Mouse (Mus musculus) forebrain, embryonic 11.5 days (tissue): ENCODE results near the gene Hist1h2ag. TPM values are rescaled to one million over a fixed set of nuclear protein-coding genes. Genes with fewer than 3 reads are reported as not detected.

ENCODE experiments used
- ATAC-seq: fragments of 200-750 bp; cut with Nextera tagmentation; replicated peaks from 2 replicates; pipeline ENCODE4 v1.8.0; 2017; ENCODE audit warnings: moderate TSS enrichment; ENCODE audit not compliant: low FRiP score
- DNase-seq: peaks from one replicate; pipeline ENCODE4 v3.0.0-alpha.2; 2017; ENCODE audit warnings: low spot score
- H3K27ac ChIP-seq: fragments of 300-500 bp; sonication (generic); 2 replicates; pipeline ENCODE4 v1.5.1; 2014; ENCODE audit warnings: low read depth, low read length
- H3K27me3 ChIP-seq: fragments of 300-500 bp; sonication (generic); 2 replicates; pipeline ENCODE4 v1.6.1; 2014; ENCODE audit warnings: mild to moderate bottlenecking, low read length, mixed read lengths; ENCODE audit not compliant: control insufficient read depth, insufficient read depth
- H3K36me3 ChIP-seq: fragments of 300-500 bp; sonication (generic); 2 replicates; pipeline ENCODE4 v1.6.1; 2014; ENCODE audit warnings: mild to moderate bottlenecking, low read length, moderate library complexity, mixed read lengths; ENCODE audit not compliant: control insufficient read depth, insufficient read depth
- H3K4me1 ChIP-seq: fragments of 300-500 bp; sonication (generic); replicated peaks from 2 replicates; pipeline ENCODE4 v1.6.1; 2014; ENCODE audit warnings: low read length, mixed read lengths; ENCODE audit not compliant: control insufficient read depth, insufficient read depth
- H3K4me2 ChIP-seq: fragments of 300-500 bp; sonication (generic); 2 replicates; pipeline ENCODE4 v1.6.1; 2014; ENCODE audit warnings: low read depth, mild to moderate bottlenecking, low read length, moderate library complexity, mixed read lengths; ENCODE audit not compliant: severe bottlenecking
- H3K4me3 ChIP-seq: fragments of 300-500 bp; sonication (generic); 2 replicates; pipeline ENCODE4 v1.5.1; 2014; ENCODE audit warnings: low read depth, low read length
- H3K9ac ChIP-seq: fragments of 300-500 bp; sonication (generic); 2 replicates; pipeline ENCODE4 v1.6.1; 2014; ENCODE audit warnings: low read length
- H3K9me3 ChIP-seq: fragments of 300-500 bp; sonication (generic); 2 replicates; pipeline ENCODE4 v1.6.1; 2016; ENCODE audit warnings: low read length, mixed read lengths; ENCODE audit not compliant: control insufficient read depth
- WGBS: fragments of 180-500 bp; shearing (Covaris S2); extraction: QIAGEN DNeasy Blood & Tissue Kit; methylation state at CpG from one replicate; pipeline ENCODE4 v1.1.7; 2014; 5-methylcytosine and 5-hydroxymethylcytosine counted together
- polyA plus RNA-seq: library from polyadenylated mRNA; unstranded; fragments of >200 nt; fragmentation: Nextera tagmentation; extraction: Ambion mirVana; gene quantifications from 2 replicates; pipeline ENCODE4 v1.2.1, GENCODE M21; 2014

Hist1h2ag gene
- polyA plus RNA-seq, 1 experiment from 2014 or later, result 67.2 TPM

DNA sequence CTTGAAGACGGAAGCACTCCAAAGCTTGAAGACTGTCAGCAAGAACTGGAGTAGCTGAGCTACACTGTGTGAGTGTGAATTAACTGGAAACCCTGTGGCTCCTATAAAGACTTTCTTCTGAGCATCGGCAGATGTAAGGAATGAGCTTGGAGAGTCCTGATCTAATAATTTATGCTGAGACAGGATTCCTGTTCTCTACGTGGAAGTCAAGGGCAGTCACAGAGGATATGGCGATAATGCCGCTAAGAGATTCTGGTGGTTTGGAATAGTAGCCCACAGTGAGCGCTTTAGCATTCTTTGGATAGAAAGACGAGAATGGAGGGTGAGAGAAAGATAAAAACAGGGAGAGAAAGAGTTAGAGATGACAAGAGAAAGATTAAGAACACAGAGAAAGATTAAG lies 34.9 kb downstream of the Hist1h2ag start:
- no peak for DNase-seq
- WGBS, result 48% methylated on average over 7 of the region's 7 CpGs

DNA sequence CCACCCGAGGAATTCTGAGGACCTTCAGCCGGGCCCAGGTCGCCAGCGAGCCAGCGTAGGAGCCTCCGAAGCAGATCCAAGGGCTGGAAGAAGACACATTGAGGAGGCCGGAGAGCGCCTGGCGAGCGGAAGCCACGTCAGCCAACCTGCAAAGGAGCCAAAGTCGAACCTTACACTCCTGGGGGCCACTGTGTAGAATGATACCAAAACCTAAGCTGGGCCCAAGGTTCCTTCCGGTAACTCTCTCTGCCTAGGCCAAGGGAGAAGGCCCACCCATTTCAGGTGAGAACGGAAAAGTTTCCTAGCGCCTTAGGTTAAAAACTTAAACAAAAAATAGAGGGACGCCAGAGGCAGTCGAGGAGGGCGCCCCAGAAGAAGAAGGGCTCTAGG lies 35.6 kb downstream of the Hist1h2ag start:
- peaks cover 94% of the 10 kb centered on the region for H3K27me3 ChIP-seq
- peak overlapping the region; percentile 47 for H3K4me3 ChIP-seq
- no peaks in the 10 kb centered on the region for H3K36me3 ChIP-seq
- no peak overlapping the region for H3K9ac ChIP-seq
- peaks cover 12% of the 10 kb centered on the region; the same call in 1 of the 2 replicates for H3K4me1 ChIP-seq
- DNase-seq (no peak), ATAC-seq (no peak)
- no peak overlapping the region for H3K27ac ChIP-seq
- H3K4me2 ChIP-seq, result peak overlapping the region; percentile 82
- 2% methylated on average over 18 of the region's 18 CpGs for WGBS
- no peaks in the 10 kb centered on the region for H3K9me3 ChIP-seq

More for the DNA sequence above, 34.9 kb downstream of the Hist1h2ag start:
- Histone ChIP-seq H3K9me3 (no peaks in the 10 kb centered on the region), H3K27me3 (peaks cover 90% of the 10 kb centered on the region), H3K4me1 (peaks cover 12% of the 10 kb centered on the region; the same call in 1 of the 2 replicates), H3K4me2 (no peak overlapping the region), H3K36me3 (no peaks in the 10 kb centered on the region), H3K9ac (no peak overlapping the region), H3K27ac (no peak overlapping the region), H3K4me3 (no peak overlapping the region)
- no peak for ATAC-seq

DNA sequence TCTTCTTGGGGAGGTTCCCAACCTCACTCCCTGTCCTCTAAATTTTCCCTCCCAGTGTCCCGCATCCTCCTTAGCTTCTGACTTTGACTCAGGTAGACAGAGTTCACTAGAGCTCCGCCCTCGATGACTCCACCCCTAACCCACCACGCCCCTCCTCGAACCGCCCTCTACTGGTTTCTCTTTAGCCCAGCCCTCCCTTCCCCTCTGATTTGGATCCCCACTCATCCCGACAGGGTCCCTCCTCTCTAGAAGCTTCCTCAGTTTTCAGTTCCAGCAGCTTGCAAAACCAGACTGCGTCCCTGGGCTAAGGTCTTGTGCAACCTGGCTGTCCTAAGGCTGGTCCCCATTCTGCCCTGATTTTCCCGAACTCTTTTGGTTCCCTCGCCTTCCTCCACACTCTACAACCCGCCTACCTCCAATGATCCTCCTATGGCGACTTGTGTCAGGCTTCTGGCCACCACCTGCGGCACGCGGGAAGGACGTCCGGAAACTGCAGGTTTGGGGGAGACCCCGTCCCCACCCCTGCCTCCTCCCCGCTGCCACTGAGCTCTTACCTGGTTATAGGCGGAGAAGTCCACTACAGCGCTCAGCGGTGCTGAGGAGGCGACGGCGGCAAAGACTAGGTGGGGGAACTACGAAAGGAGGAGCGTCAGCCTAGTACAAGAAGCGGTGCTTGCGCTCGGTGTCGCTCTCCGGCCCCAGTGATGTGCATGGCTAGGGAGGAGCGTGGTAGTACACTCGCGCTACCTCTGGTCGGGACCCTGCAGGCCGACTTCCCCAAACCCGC lies 36.2 kb downstream of the Hist1h2ag start:
- Histone ChIP-seq H3K9me3 (no peaks in the 10 kb centered on the region), H3K4me2 (peak overlapping the region; percentile 82), H3K36me3 (no peaks in the 10 kb centered on the region), H3K9ac (no peak overlapping the region; the same call in 1 of the 2 replicates), H3K4me1 (peaks cover 12% of the 10 kb centered on the region; the same call in 1 of the 2 replicates), H3K4me3 (peak overlapping the region; percentile 47), H3K27ac (no peak overlapping the region), H3K27me3 (peaks cover 96% of the 10 kb centered on the region)
- peak; percentile 89 for ATAC-seq
- under 1% methylated on average over 38 of the region's 38 CpGs for WGBS
- DNase-seq, result peak; percentile 75

DNA sequence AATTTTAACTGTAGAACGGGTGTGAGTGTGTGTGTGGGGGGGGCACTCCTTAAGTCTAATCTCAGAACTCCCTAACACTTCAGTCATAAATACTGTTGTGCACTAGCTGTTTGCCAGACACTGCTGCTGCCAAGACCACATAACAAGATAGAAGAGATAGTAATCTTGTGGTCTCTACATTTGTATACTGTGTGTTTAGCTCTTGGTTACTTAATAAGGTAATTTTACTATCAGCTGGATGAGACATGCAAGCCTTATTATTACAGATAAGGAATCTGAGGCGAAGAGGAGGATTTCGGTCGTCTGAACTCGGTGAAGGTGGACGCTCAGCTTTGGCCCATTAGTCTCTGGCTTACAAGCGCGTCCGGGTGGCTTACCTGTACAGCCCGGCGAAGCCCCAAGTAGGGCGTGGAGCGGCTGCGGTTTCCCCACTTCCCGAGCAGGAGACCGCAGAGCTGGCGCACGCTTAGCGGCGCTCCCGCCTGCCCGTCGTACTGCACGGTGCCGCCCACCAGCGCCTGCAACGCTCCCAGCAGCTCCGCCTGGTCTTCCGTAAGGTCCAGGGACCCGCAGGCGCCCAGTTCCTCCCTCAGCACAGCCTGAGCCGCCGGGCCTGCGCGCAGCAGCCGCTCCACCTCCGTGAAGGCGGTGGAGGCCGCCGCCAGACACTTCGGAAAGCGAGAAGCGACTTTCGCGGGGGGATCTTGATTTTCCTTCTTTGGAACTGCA lies 37.0 kb downstream of the Hist1h2ag start:
- H3K4me3 ChIP-seq, result peak overlapping the region; percentile 47
- peak overlapping the region; percentile 43 for H3K9ac ChIP-seq
- DNase-seq (peak; percentile 77), ATAC-seq (peak; percentile 79)
- H3K4me2 ChIP-seq, result peak overlapping the region; percentile 82
- H3K36me3 ChIP-seq, result no peaks in the 10 kb centered on the region
- WGBS, result 1% methylated on average over 44 of the region's 45 CpGs
- H3K27me3 ChIP-seq, result peaks cover 99% of the 10 kb centered on the region
- no peaks in the 10 kb centered on the region for H3K9me3 ChIP-seq
- H3K4me1 ChIP-seq, result peaks cover 12% of the 10 kb centered on the region; the same call in 1 of the 2 replicates
- no peak overlapping the region for H3K27ac ChIP-seq

DNA sequence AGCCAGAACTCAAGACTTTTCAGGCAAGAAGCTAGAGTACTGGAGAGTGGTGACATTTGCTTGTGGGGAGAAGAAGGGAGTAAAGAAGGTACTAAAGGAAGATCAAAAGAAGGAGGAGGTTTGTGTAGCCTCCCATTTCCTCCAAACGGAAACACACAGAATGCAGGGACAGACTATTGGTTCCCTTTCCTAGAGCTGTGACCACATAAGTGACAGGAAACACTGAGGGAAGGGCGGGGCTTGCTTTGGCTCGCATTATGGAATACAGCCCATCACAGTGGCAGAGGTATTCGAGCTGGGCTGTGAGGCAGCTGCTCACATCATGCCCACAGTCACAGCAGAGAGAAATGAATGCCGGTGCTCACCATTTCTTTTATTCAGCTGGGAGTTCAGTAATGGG lies 40.9 kb downstream of the Hist1h2ag start:
- Histone ChIP-seq H3K4me3 (no peak overlapping the region), H3K27me3 (peaks cover 97% of the 10 kb centered on the region), H3K4me2 (no peak overlapping the region), H3K9ac (no peak overlapping the region), H3K27ac (no peak overlapping the region), H3K36me3 (no peaks in the 10 kb centered on the region), H3K9me3 (no peaks in the 10 kb centered on the region), H3K4me1 (peaks cover 10% of the 10 kb centered on the region; the same call in 1 of the 2 replicates)
- ATAC-seq (no peak), DNase-seq (no peak)
- 33% methylated on average over 5 of the region's 5 CpGs for WGBS

DNA sequence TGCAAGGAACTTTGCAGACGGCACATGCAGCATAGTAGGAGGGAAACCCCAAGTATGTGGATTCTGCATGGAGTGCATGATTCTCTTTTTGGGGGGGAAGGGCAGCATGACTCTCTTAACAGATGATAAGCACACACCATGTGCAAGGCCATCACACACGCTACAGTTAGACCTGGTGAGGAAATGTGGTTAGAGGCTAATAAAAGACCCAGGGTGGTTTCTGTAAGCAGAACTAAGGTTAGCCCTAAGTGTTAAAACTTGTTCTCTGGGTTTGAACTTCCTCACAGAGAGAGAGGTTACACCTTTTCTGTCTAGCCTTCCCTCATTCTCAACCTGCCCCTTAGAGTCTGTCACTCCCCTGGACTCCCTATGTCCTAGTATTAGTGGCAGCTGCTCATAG lies 41.4 kb downstream of the Hist1h2ag start:
- WGBS, result 73% methylated on average over 2 of the region's 2 CpGs
- peaks cover 5% of the 10 kb centered on the region; the same call in 1 of the 2 replicates for H3K4me1 ChIP-seq
- no peaks in the 10 kb centered on the region for H3K36me3 ChIP-seq
- no peak overlapping the region for H3K4me2 ChIP-seq
- H3K9ac ChIP-seq, result no peak overlapping the region
- ATAC-seq (no peak), DNase-seq (no peak)
- no peaks in the 10 kb centered on the region for H3K9me3 ChIP-seq
- no peak overlapping the region for H3K27ac ChIP-seq
- peaks cover 96% of the 10 kb centered on the region for H3K27me3 ChIP-seq
- no peak overlapping the region for H3K4me3 ChIP-seq

GRCm38 (mm10) chr13:21999147-21999546 lies 43.6 kb downstream of the Hist1h2ag start:
- DNase-seq (no peak), ATAC-seq (no peak)
- WGBS, result 32% methylated on average over 4 of the region's 4 CpGs
- no peak overlapping the region for H3K4me3 ChIP-seq
- H3K4me1 ChIP-seq, result no peaks in the 10 kb centered on the region; the same call in 1 of the 2 replicates
- H3K9ac ChIP-seq, result no peak overlapping the region
- H3K36me3 ChIP-seq, result no peaks in the 10 kb centered on the region
- H3K4me2 ChIP-seq, result no peak overlapping the region
- no peaks in the 10 kb centered on the region for H3K9me3 ChIP-seq
- no peak overlapping the region for H3K27ac ChIP-seq
- H3K27me3 ChIP-seq, result peaks cover 79% of the 10 kb centered on the region

GRCm38 (mm10) chr13:21998412-21998811 lies 44.3 kb downstream of the Hist1h2ag start:
- Histone ChIP-seq H3K27ac (no peak overlapping the region), H3K36me3 (no peaks in the 10 kb centered on the region), H3K27me3 (peaks cover 71% of the 10 kb centered on the region), H3K4me2 (no peak overlapping the region), H3K4me3 (no peak overlapping the region), H3K9ac (no peak overlapping the region), H3K4me1 (no peaks in the 10 kb centered on the region; the same call in 1 of the 2 replicates), H3K9me3 (no peaks in the 10 kb centered on the region)
- WGBS, result 23% methylated on average over 3 of the region's 3 CpGs
- ATAC-seq, result no peak
- DNase-seq, result no peak
